Mouse (Mus musculus) E14TG2a.4 (cell line): ENCODE data around the gene Rab11fip3.

Experiments
- CTCF ChIP-seq: conservative IDR thresholded peaks from 2 replicates; pipeline ENCODE4 v1.5.1; 2014; ENCODE audit warnings: low read length
- NANOG ChIP-seq: IDR thresholded peaks from 2 replicates; pipeline ENCODE4 v1.6.1; 2014; ENCODE audit warnings: borderline replicate concordance, low read length, mixed read lengths

- no peak for TF ChIP-seq CTCF
- TF ChIP-seq NANOG = no peak
These were observed 1.1 kb downstream of the Rab11fip3 start for GRCm38 (mm10) chr17:26068024-26068830.
